In the genomic region with DNA sequence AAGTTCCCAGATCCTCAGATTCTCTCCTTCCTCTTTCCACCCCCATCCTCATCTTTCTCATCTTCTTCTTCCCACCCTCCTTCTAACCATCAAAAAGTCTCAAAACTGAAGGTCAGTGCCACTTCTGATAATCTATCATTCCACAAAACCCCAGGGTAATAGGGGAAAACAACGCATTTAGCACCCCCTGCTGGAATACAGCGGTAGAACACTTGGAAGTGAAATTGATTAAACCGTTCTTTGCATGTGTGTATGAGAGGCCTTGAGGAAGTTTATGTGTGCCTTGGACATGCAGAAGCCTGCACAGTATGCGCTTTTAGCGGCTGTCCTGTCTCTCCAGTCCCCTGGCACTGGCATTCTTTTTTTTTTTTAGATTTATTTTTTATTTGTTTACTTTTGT, we compare ENCODE assay signal across 9 mouse cellular contexts.
DNase-seq lines count a peak whose midpoint lies in the region; ATAC-seq lines count a peak whose summit lies in the region.
"Had no signal": no experiment of that assay in that cellular context is flagged by ENCODE, and none has a peak within 500 bp of the region (broad histone marks: within the 10 kb centered on the region; RNA-seq: fewer than 3 reads in every experiment).

No protein-coding gene starts in this region.

- ATAC-seq in frontal cortex, adult (ENCODE audit: low TSS enrichment), result no peak

- H3K27me3 ChIP-seq in splenic B cell, adult 2 months (ENCODE audit: control insufficient read depth, insufficient read depth, low read length, poor library complexity, severe bottlenecking), result peaks cover 4% of the 10 kb centered on the region

- DNase-seq in frontal cortex, postnatal 25 days (ENCODE audit: low spot score in 2 of 2), result peak; percentile 55
- peak; percentile 17 to 40 for DNase-seq in urinary bladder, adult 18-20 months (ENCODE audit: low spot score in 2 of 2)
- no peak for DNase-seq in urinary bladder, postnatal 4 days (ENCODE audit: low spot score in 2 of 2)
- peak; percentile 53 to 78 for DNase-seq in cerebellum, postnatal 25 days
- DNase-seq in kidney, adult 9 months, result peak; percentile 77
- DNase-seq in lung, postnatal 25 days (ENCODE audit: low spot score), result peak; percentile 50
- DNase-seq in splenic B cell, adult 2 months (ENCODE audit: low read depth, low spot score), result peak; percentile 81

- H3K36me3 ChIP-seq in splenic B cell, adult 2 months (ENCODE audit: control insufficient read depth, insufficient read depth, low read length, poor library complexity, severe bottlenecking), result no peaks in the 10 kb centered on the region
- H3K36me3 ChIP-seq: limb, embryonic 12.5 days had no signal

Comparison
In these comparisons a context has a peak if more than half of its experiments do, and no peak if none do; other contexts are left out.
1. DNase-seq: peak in frontal cortex, postnatal 25 days (2 of 2), urinary bladder, adult 18-20 months (2 of 2), cerebellum, postnatal 25 days (2 of 2), kidney, adult 9 months (single experiment), lung, postnatal 25 days (single experiment) and splenic B cell, adult 2 months (single experiment); none in urinary bladder, postnatal 4 days (0 of 2).